Mouse (Mus musculus) limb, embryonic 14.5 days (tissue): ENCODE measurements around the gene Dnajc2. TPM values are rescaled to one million over a fixed set of nuclear protein-coding genes. Genes with fewer than 3 reads are reported as not detected.

ENCODE experiments used
- ATAC-seq: fragments of 200-750 bp; cut with Nextera tagmentation; 2 replicates; pipeline ENCODE4 v1.8.0; 2017; ENCODE audit warnings: low read depth, moderate number of reproducible peaks, moderate TSS enrichment; ENCODE audit not compliant: low FRiP score
- DNase-seq: peaks from one replicate; pipeline ENCODE4 v3.0.0-alpha.2; 2015; ENCODE audit warnings: low spot score
- H3K27ac ChIP-seq: fragments of 300-500 bp; sonication (generic); replicated peaks from 2 replicates; pipeline ENCODE4 v1.5.1; 2014; ENCODE audit warnings: low read depth, mild to moderate bottlenecking, low read length, moderate library complexity, mixed read lengths
- H3K27me3 ChIP-seq: fragments of 300-500 bp; sonication (generic); 2 replicates; pipeline ENCODE4 v1.6.1; 2014; ENCODE audit warnings: low read length, mixed read lengths; ENCODE audit not compliant: control insufficient read depth, insufficient read depth
- H3K36me3 ChIP-seq: fragments of 300-500 bp; sonication (generic); 2 replicates; pipeline ENCODE4 v1.6.1; 2014; ENCODE audit warnings: mild to moderate bottlenecking, low read length, moderate library complexity, mixed read lengths; ENCODE audit not compliant: control insufficient read depth, insufficient read depth
- H3K4me1 ChIP-seq: fragments of 300-500 bp; sonication (generic); 2 replicates; pipeline ENCODE4 v1.6.1; 2014; ENCODE audit warnings: antibody characterized with exemption, low read length, mixed read lengths; ENCODE audit not compliant: control insufficient read depth, insufficient read depth
- H3K4me2 ChIP-seq: fragments of 300-500 bp; sonication (generic); replicated peaks from 2 replicates; pipeline ENCODE4 v1.6.1; 2014; ENCODE audit warnings: low read depth, mild to moderate bottlenecking, low read length, moderate library complexity; ENCODE audit not compliant: severe bottlenecking
- H3K4me3 ChIP-seq: fragments of 300-500 bp; sonication (generic); replicated peaks from 2 replicates; pipeline ENCODE4 v1.5.1; 2014; ENCODE audit warnings: low read length
- H3K9ac ChIP-seq: fragments of 300-500 bp; sonication (generic); 2 replicates; pipeline ENCODE4 v1.6.1; 2014; ENCODE audit warnings: mild to moderate bottlenecking, low read depth, low read length, moderate library complexity; ENCODE audit not compliant: severe bottlenecking
- H3K9me3 ChIP-seq: fragments of 300-500 bp; sonication (generic); 2 replicates; pipeline ENCODE4 v1.6.1; 2016; ENCODE audit warnings: low read length; ENCODE audit not compliant: control insufficient read depth
- POLR2A ChIP-seq: fragments of 200-500 bp; IDR thresholded peaks from 2 replicates; pipeline ENCODE4 v1.8.0; 2012; ENCODE audit warnings: inconsistent platforms, mild to moderate bottlenecking, moderate library complexity, borderline replicate concordance; ENCODE audit not compliant: insufficient read depth, insufficient read length; ENCODE audit errors: extremely low read depth
- WGBS: fragments of 180-500 bp; shearing (Covaris S2); extraction: QIAGEN DNeasy Blood & Tissue Kit; methylation state at CpG from one replicate; pipeline ENCODE4 v1.1.7; 2014; 5-methylcytosine and 5-hydroxymethylcytosine counted together
- polyA plus RNA-seq, 2 experiments: library from polyadenylated mRNA; depleted of rRNA in 1 of 2; stranded (reverse) in 1 of 2; unstranded in 1 of 2; fragments of >200 nt; fragmentation: Nextera tagmentation in 1 of 2; extraction: Ambion mirVana in 1 of 2; gene quantifications; 2 replicates each; pipeline versions ENCODE4 v1.2.1 to v1.2.3; 2012 to 2014

Dnajc2 gene
- polyA plus RNA-seq, 2 experiments, result 25.4 to 60.2 TPM

DNA sequence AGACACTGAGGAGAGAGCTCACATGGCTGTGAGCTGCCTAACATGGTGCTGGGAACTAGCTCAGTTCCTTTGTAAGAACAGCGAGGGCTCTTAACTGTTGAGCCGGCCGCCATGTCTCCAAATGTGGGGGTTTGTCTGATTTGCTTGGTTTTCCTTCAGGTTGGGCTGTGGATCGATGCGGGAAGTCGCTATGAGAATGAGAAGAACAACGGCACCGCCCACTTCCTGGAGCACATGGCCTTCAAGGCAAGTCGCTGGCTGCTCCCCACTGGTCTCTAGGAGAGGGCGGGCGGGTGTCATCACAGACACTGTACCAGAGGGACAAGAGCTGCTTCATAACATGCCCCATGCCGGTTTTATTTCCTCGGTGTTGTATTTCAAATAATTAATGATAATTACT, 45.2 kb downstream of the Dnajc2 start:
- peaks cover 55% of the 10 kb centered on the region for H3K36me3 ChIP-seq
- no peak for TF ChIP-seq POLR2A
- H3K27me3 ChIP-seq, result no peaks in the 10 kb centered on the region
- 90% methylated on average over 13 of the region's 13 CpGs for WGBS
- H3K27ac ChIP-seq, result no peak overlapping the region
- H3K4me1 ChIP-seq, result peaks cover 6% of the 10 kb centered on the region
- ATAC-seq (no peak), DNase-seq (no peak)
- H3K9ac ChIP-seq, result no peak overlapping the region
- no peaks in the 10 kb centered on the region for H3K9me3 ChIP-seq
- no peak overlapping the region for H3K4me3 ChIP-seq
- no peak overlapping the region for H3K4me2 ChIP-seq

DNA sequence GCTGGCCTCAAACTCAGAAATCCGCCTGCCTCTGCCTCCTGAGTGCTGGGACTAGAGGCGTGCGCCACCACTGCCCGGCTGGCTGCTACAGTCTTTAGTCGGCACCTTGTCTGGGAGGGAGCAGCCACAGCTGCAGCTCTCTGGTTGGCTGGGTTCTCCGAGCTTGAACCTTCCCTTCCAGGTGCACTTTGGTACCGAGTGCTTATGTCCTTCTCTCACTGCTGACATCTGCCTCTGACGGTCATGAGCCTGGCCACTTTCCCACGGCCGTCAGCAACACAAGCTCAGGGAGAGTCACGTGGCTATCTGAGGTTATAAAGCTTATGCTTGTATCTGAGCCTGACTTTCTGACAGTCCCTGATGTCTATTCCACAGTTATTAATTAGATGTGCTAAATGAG, 45.9 kb downstream of the Dnajc2 start:
- H3K27me3 ChIP-seq, result no peaks in the 10 kb centered on the region
- H3K9me3 ChIP-seq, result no peaks in the 10 kb centered on the region
- no peak overlapping the region for H3K4me2 ChIP-seq
- peaks cover 6% of the 10 kb centered on the region for H3K4me1 ChIP-seq
- no peak overlapping the region for H3K9ac ChIP-seq
- H3K36me3 ChIP-seq, result peaks cover 47% of the 10 kb centered on the region
- WGBS, result 90% methylated on average over 11 of the region's 11 CpGs
- H3K27ac ChIP-seq, result no peak overlapping the region
- DNase-seq, result no peak
- no peak for TF ChIP-seq POLR2A
- no peak overlapping the region for H3K4me3 ChIP-seq
- ATAC-seq, result no peak

DNA sequence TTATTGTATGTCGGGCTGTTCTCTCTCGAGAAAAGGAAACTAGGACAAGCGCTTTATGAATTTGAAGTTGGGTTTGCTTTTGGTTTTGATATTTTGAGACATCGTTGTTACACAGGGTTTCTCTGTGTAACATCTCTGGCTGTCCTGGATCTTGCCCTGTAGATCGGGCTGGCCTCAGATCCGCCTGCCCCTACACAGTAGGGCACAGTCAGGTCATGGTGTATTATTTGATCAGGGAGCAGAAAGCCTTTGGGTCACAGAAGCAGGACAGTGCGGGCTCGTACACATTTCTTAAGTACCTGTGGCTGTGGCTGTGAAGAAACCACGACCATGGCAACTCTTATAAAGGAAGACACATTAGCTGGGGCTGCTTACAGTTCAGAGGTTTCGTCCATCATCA, 47.4 kb downstream of the Dnajc2 start:
- 24% methylated on average over 10 of the region's 10 CpGs for WGBS
- peaks cover 33% of the 10 kb centered on the region for H3K36me3 ChIP-seq
- peak overlapping the region; percentile 89 for H3K9ac ChIP-seq
- no peaks in the 10 kb centered on the region for H3K9me3 ChIP-seq
- DNase-seq, result no peak
- peak overlapping the region; percentile 82 for H3K4me3 ChIP-seq
- peaks cover 6% of the 10 kb centered on the region for H3K4me1 ChIP-seq
- H3K27ac ChIP-seq, result 0 out of 2 replicates have a peak overlapping the region, but pooled peaks have one; percentile 81
- ATAC-seq, result no peak
- TF ChIP-seq POLR2A, result no peak
- no peaks in the 10 kb centered on the region for H3K27me3 ChIP-seq
- H3K4me2 ChIP-seq, result peak overlapping the region; percentile 87

DNA sequence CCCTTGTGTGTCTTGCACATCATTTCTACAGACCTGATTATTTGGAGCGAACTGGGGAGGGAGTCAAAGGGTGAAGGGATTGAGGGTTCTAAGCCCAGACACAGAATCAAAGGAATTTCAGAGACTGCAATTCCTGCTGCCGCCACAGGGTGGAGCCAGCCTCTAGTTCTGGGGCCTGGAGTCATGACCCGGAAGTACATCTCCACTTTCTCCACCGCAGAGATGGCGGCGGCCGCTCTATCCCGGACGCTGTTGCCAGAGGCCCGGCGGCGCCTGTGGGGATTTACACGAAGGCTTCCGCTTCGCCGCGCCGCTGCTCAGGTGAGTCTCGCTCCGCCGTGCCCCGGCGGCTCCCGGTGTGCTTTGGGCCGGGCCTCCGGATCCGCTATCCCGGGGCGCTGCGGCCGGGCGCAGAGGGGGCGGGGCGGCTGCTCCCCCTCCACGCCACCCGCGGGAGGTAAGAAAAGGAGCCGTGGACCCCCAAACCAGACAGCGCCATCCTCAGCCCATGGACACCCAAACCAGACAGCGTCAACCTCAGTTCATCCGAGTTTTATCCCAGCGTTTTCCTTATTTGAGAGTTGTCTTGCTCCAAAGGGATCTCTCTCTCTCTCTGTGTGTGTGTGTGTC, 48.0 kb downstream of the Dnajc2 start, which contains the start of gene Pmpcb:
Gene Pmpcb, plus strand, starts transcription at position 186 of the 630 bp plus-strand sequence.
- Histone ChIP-seq H3K27me3 (no peaks in the 10 kb centered on the region), H3K4me3 (peak within 1 kb of the TSS; percentile 82), H3K4me2 (peak within 1 kb of the TSS; percentile 87), H3K4me1 (peaks cover 6% of the 10 kb centered on the region), H3K9me3 (no peaks in the 10 kb centered on the region), H3K9ac (peak within 1 kb of the TSS; percentile 89), H3K36me3 (peaks cover 27% of the 10 kb centered on the region), H3K27ac (peak within 1 kb of the TSS; percentile 81)
- WGBS, result 1% methylated on average over 30 of the region's 42 CpGs
- TF ChIP-seq POLR2A, result 0 out of 2 replicates have a peak, but pooled peaks have one; percentile 45
- DNase-seq, result peak; percentile 94
- peak; percentile 92 for ATAC-seq

DNA sequence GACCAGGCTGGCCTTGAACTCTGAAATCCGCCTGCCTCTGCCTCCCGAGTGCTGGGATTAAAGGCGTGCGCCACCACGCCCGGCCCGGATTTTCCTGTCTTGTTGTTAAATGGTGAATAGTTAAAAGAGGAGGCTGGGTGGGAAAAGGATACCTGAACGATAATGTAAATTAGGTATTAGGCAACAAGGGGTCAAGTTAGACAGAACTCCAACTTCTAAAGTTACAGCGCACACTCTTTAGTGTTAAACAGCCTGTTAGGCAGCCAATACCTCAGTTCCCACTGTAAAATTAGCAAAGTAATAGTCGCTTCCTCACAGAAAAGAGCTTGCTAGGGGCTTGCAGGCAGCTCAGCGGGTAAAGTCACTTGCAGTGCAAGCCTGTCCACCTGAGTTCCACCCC, 49.0 kb downstream of the Dnajc2 start:
- Histone ChIP-seq H3K4me2 (no peak overlapping the region), H3K4me3 (no peak overlapping the region), H3K4me1 (peaks cover 6% of the 10 kb centered on the region), H3K27me3 (no peaks in the 10 kb centered on the region), H3K27ac (no peak overlapping the region), H3K36me3 (peaks cover 17% of the 10 kb centered on the region), H3K9ac (no peak overlapping the region), H3K9me3 (no peaks in the 10 kb centered on the region)
- TF ChIP-seq POLR2A, result no peak
- DNase-seq, result no peak
- no peak for ATAC-seq
- WGBS, result 77% methylated on average over 10 of the region's 11 CpGs
